Comparison of ENCODE assay signal across 8 mouse cellular contexts in the genomic region with DNA sequence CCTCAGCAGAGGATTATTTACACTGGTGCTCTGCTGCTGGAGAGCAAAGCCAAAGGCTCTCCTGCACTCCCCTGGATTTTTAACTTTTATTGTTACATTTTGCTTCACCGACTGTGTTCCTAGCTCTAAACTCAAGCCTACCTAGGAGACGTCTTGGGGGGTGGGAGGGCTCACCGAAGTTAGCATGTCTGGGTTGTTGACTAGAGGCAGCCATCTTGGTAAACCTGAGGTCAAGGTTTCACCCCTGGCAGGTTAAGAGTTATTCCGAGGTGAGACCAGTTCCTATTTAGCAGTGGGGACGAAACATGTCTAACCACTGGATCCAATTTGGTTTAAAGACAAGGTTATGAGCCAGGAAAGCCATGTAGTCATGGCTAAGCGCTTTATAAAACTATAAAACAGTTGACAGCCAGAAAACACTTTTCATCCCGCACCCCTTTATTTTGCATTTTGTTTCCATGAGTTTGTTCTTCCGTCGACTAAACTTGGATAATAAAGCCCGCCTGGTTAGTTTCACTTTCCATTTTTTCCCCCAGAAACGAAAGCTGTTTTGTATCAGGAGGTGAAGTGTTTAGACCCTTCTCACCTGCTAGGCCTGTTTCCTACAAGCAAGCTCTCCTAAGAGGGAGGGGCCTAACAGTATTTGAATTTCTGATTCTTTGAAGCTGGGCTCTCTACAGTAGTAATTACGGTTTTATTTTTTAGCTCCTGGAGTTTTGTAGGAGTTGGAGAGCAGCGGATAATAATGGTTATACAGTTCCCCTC. TPM values are rescaled to one million over a fixed set of nuclear protein-coding genes. Genes with fewer than 3 reads are reported as not detected.
DNase-seq lines count a peak whose midpoint lies in the region; ATAC-seq and TF ChIP-seq lines count a peak whose summit lies in the region.

No protein-coding gene starts in this region.

- whole genome bisulfite sequencing in heart, embryonic 11.5 days (ENCODE audit: insufficient replicate concordance): 20% methylated on average over 13 of the region's 13 CpGs
- 18% methylated on average over 13 of the region's 13 CpGs for WGBS in forebrain, embryonic 14.5 days
- whole genome bisulfite sequencing in limb, embryonic 11.5 days: 13% methylated on average over 13 of the region's 13 CpGs
- 19% methylated on average over 13 of the region's 13 CpGs for WGBS in neural tube, embryonic 15.5 days

- H3K27me3 ChIP-seq in heart, embryonic 11.5 days (ENCODE audit: control insufficient read depth, insufficient read depth, low read length): no peaks in the 10 kb centered on the region
- no peaks in the 10 kb centered on the region for H3K27me3 ChIP-seq in G1E (ENCODE audit: insufficient read depth, low read length)
- no peaks in the 10 kb centered on the region for H3K27me3 ChIP-seq in forebrain, embryonic 14.5 days (replicated peaks; ENCODE audit: control insufficient read depth, insufficient read depth, low read length)
- no peaks in the 10 kb centered on the region for H3K27me3 ChIP-seq in limb, embryonic 11.5 days (ENCODE audit: control insufficient read depth, insufficient read depth, low read length)
- H3K27me3 ChIP-seq in neural tube, embryonic 15.5 days (replicated peaks): no peaks in the 10 kb centered on the region

- no peak for ATAC-seq in heart, embryonic 11.5 days (replicated peaks; ENCODE audit: insufficient number of reproducible peaks, low FRiP score, low TSS enrichment)
- ATAC-seq in G1E (ENCODE audit: extremely low read depth, insufficient number of reproducible peaks, low FRiP score, poor library complexity, severe bottlenecking): no peak
- ATAC-seq in forebrain, embryonic 14.5 days: no peak
- no peak for ATAC-seq in limb, embryonic 11.5 days (ENCODE audit: insufficient number of reproducible peaks, low FRiP score, low TSS enrichment, low read depth)
- ATAC-seq in neural tube, embryonic 15.5 days (ENCODE audit: low FRiP score): no peak

- DNase-seq in heart, postnatal 14 days: no peak
- no peak for DNase-seq in G1E (ENCODE audit: low spot score)
- peak; percentile 11 for DNase-seq in forebrain, embryonic 14.5 days (ENCODE audit: low spot score)
- DNase-seq in limb, embryonic 11.5 days (ENCODE audit: low spot score): peak; percentile 51
- DNase-seq in layer of hippocampus, adult 18-20 months (ENCODE audit: low spot score in 2 of 2): no peak
- DNase-seq in frontal cortex, postnatal 10 days (ENCODE audit: low spot score in 2 of 2): no peak

- intact Hi-C loops in heart, postnatal 14 days (cut with DNase I): loop anchor here (5.0 kb wide), 5 partner anchors 37 to 202 kb away; no protein-coding TSS in a partner anchor

- peak overlapping the region; percentile 68 for H3K4me2 ChIP-seq in heart, embryonic 11.5 days
- H3K4me2 ChIP-seq in forebrain, embryonic 14.5 days (ENCODE audit: low read length): peak overlapping the region; percentile 76
- H3K4me2 ChIP-seq in limb, embryonic 11.5 days (ENCODE audit: low read depth, severe bottlenecking): peak overlapping the region; percentile 53
- H3K4me2 ChIP-seq in neural tube, embryonic 15.5 days: peak overlapping the region; percentile 85

- H3K36me3 ChIP-seq in heart, embryonic 11.5 days (ENCODE audit: control insufficient read depth, insufficient read depth, low read length): no peaks in the 10 kb centered on the region
- peaks cover 20% of the 10 kb centered on the region for H3K36me3 ChIP-seq in G1E (replicated peaks)
- no peaks in the 10 kb centered on the region for H3K36me3 ChIP-seq in forebrain, embryonic 14.5 days (ENCODE audit: control insufficient read depth, insufficient read depth, low read length)
- H3K36me3 ChIP-seq in limb, embryonic 11.5 days (ENCODE audit: control insufficient read depth, insufficient read depth, low read length): no peaks in the 10 kb centered on the region
- H3K36me3 ChIP-seq in neural tube, embryonic 15.5 days: no peaks in the 10 kb centered on the region

- H3K4me1 ChIP-seq in heart, embryonic 11.5 days (ENCODE audit: control insufficient read depth, insufficient read depth, low read length): peaks cover 25% of the 10 kb centered on the region
- H3K4me1 ChIP-seq in G1E (ENCODE audit: insufficient read depth, low read depth, low read length): peaks cover 42% of the 10 kb centered on the region
- H3K4me1 ChIP-seq in forebrain, embryonic 14.5 days (ENCODE audit: control insufficient read depth, insufficient read depth, low read length): peaks cover 13% of the 10 kb centered on the region
- peaks cover 14% of the 10 kb centered on the region for H3K4me1 ChIP-seq in limb, embryonic 11.5 days (ENCODE audit: control insufficient read depth, insufficient read depth, low read length)
- peaks cover 50% of the 10 kb centered on the region for H3K4me1 ChIP-seq in neural tube, embryonic 15.5 days

- H3K4me3 ChIP-seq in heart, embryonic 11.5 days (ENCODE audit: low read depth, low read length): peak overlapping the region; percentile 98
- H3K4me3 ChIP-seq in G1E (ENCODE audit: low read depth, low read length): peak overlapping the region; percentile 68
- peak overlapping the region; percentile 74 for H3K4me3 ChIP-seq in forebrain, embryonic 14.5 days (ENCODE audit: low read depth, low read length)
- peak overlapping the region; percentile 32; the same call in 1 of the 2 replicates for H3K4me3 ChIP-seq in limb, embryonic 11.5 days (ENCODE audit: low read depth, low read length)
- H3K4me3 ChIP-seq in neural tube, embryonic 15.5 days (replicated peaks): peak overlapping the region; percentile 99

- peak overlapping the region; percentile 69 for H3K9ac ChIP-seq in heart, embryonic 11.5 days (ENCODE audit: low read depth, low read length)
- 0 out of 2 replicates have a peak overlapping the region, but pooled peaks have one; percentile 36 for H3K9ac ChIP-seq in forebrain, embryonic 14.5 days (ENCODE audit: low read length)
- peak overlapping the region; percentile 36; the same call in 1 of the 2 replicates for H3K9ac ChIP-seq in limb, embryonic 11.5 days (ENCODE audit: low read length)
- no peak overlapping the region; the same call in 1 of the 2 replicates for H3K9ac ChIP-seq in neural tube, embryonic 15.5 days (replicated peaks)

- no peaks in the 10 kb centered on the region for H3K9me3 ChIP-seq in heart, embryonic 11.5 days (replicated peaks; ENCODE audit: control insufficient read depth, low read length)
- 0 out of 2 replicates have a peak, but pooled peaks cover 2% of the 10 kb centered on the region for H3K9me3 ChIP-seq in G1E (replicated peaks)
- no peaks in the 10 kb centered on the region for H3K9me3 ChIP-seq in forebrain, embryonic 14.5 days (replicated peaks; ENCODE audit: control insufficient read depth, low read length)
- no peaks in the 10 kb centered on the region for H3K9me3 ChIP-seq in limb, embryonic 11.5 days (ENCODE audit: control insufficient read depth, low read length)
- H3K9me3 ChIP-seq in neural tube, embryonic 15.5 days (replicated peaks): no peaks in the 10 kb centered on the region

- TF ChIP-seq CTCF in G1E (IDR thresholded peaks at IDR 0.05; ENCODE audit: low read depth, low read length): no peak

- H3K27ac ChIP-seq in heart, embryonic 11.5 days (ENCODE audit: low read depth, low read length): peak overlapping the region; percentile 88
- H3K27ac ChIP-seq in forebrain, embryonic 14.5 days (ENCODE audit: low read depth, low read length): no peak overlapping the region; the same call in 1 of the 2 replicates
- peak overlapping the region; percentile 82 for H3K27ac ChIP-seq in limb, embryonic 11.5 days (replicated peaks; ENCODE audit: low read depth, low read length)
- H3K27ac ChIP-seq in neural tube, embryonic 15.5 days (replicated peaks): peak overlapping the region; percentile 65; the same call in 1 of the 2 replicates

RNA-seq across cellular contexts. Expression of a gene that starts 1.2 kb away (rescaled TPM):
- polyA plus RNA-seq in heart, embryonic 11.5 days (2014; fragmentation: Nextera tagmentation; extraction: Ambion mirVana): 18.5 and 23.0 TPM in 2 replicates
- 10 to 100 TPM; 31.0 to 31.4 TPM for total RNA-seq in heart, postnatal 14 days (2021)
- total RNA-seq in G1E (2014; fragmentation: Nextera tagmentation): 93.8 and 95.0 TPM in 2 replicates
- 18.9 and 22.2 TPM in 2 replicates for total RNA-seq in G1E (2017)
- polyA plus RNA-seq in G1E (2012): 21.1 and 23.4 TPM in 2 replicates
- polyA plus RNA-seq in forebrain, embryonic 14.5 days (2014; fragmentation: Nextera tagmentation; extraction: Ambion mirVana): 22.8 and 25.8 TPM in 2 replicates
- polyA plus RNA-seq in limb, embryonic 11.5 days (2014; fragmentation: Nextera tagmentation; extraction: Ambion mirVana): 21.1 and 22.6 TPM in 2 replicates
- polyA plus RNA-seq in neural tube, embryonic 15.5 days (2015; fragmentation: Nextera tagmentation; extraction: Ambion mirVana): 22.3 and 22.7 TPM in 2 replicates
- 10 to 100 TPM; 72.0 to 73.6 TPM for total RNA-seq in layer of hippocampus, adult 18-20 months (2021)

Comparison
In these comparisons a context has a peak if more than half of its experiments do, and no peak if none do; other contexts are left out.
1. H3K4me3 ChIP-seq: peak in every context shown above with its lines; median percentile 99 in neural tube, embryonic 15.5 days; 98 in heart, embryonic 11.5 days; 74 in forebrain, embryonic 14.5 days; 68 in G1E; 32 in limb, embryonic 11.5 days.
2. DNase-seq: peak in forebrain, embryonic 14.5 days (single experiment) and limb, embryonic 11.5 days (single experiment); none in heart, postnatal 14 days (0 of 2), G1E (single experiment), layer of hippocampus, adult 18-20 months (0 of 2) and frontal cortex, postnatal 10 days (0 of 2).
3. Peak in every context shown above with its lines, with median percentiles within 50 percentile points of each other: H3K4me2 ChIP-seq.